ENCODE assay signal across 25 mouse cellular contexts in genomic region chr2:105383063-105383462, GRCm38 (mm10). TPM values are rescaled to one million over a fixed set of nuclear protein-coding genes. Genes with fewer than 3 reads are reported as not detected.
DNase-seq lines count a peak whose midpoint lies in the region; ATAC-seq lines count a peak whose summit lies in the region.
"Had no signal": no experiment of that assay in that cellular context is flagged by ENCODE, and none has a peak within 500 bp of the region (broad histone marks: within the 10 kb centered on the region; RNA-seq: fewer than 3 reads in every experiment).

No protein-coding gene starts in this region.

- no peaks in the 10 kb centered on the region for H3K27me3 ChIP-seq in limb, embryonic 15.5 days
- no peaks in the 10 kb centered on the region for H3K27me3 ChIP-seq in limb, embryonic 10.5 days (ENCODE audit: low read depth, poor library complexity, severe bottlenecking)
- H3K27me3 ChIP-seq: heart, embryonic 13.5 days; hindbrain, embryonic 13.5 days had no signal

- no peaks in the 10 kb centered on the region for H3K9me3 ChIP-seq in limb, embryonic 15.5 days
- no peaks in the 10 kb centered on the region for H3K9me3 ChIP-seq in limb, embryonic 10.5 days (replicated peaks)
- H3K9me3 ChIP-seq: forebrain, embryonic 10.5 days; heart, embryonic 10.5 days; heart, embryonic 13.5 days; hindbrain, embryonic 10.5 days; hindbrain, embryonic 13.5 days had no signal

- peak; percentile 61 for DNase-seq in heart, adult 11 months
- DNase-seq in heart, adult 8-10 months (ENCODE audit: low spot score) = no peak
- DNase-seq in limb, embryonic 10.5 days (ENCODE audit: low spot score) = no peak
- DNase-seq in right cerebral cortex, adult 18-20 months = peak; percentile 17
- DNase-seq in right cerebral cortex, postnatal 4 days = no peak
- DNase-seq in telencephalon, adult 2 months (ENCODE audit: low read depth, low spot score) = peak; percentile 62
- DNase-seq: adrenal gland, adult 8-10 months; adrenal gland, postnatal 25 days; cerebellum, adult 18-20 months; cerebellum, adult 9-10 months; cerebellum, postnatal 14 days; gastrocnemius, adult 2 months; gastrocnemius, postnatal 14 days; heart, adult 18-20 months had no signal

- H3K36me3 ChIP-seq in limb, embryonic 15.5 days = peaks cover 37% of the 10 kb centered on the region
- peaks cover 39% of the 10 kb centered on the region for H3K36me3 ChIP-seq in limb, embryonic 10.5 days

- 46% methylated on average over 8 of the region's 8 CpGs for WGBS in limb, embryonic 15.5 days
- WGBS in limb, embryonic 10.5 days = 89% methylated on average over 8 of the region's 8 CpGs

- 0 out of 2 replicates have a peak, but pooled peaks cover 4% of the 10 kb centered on the region for H3K4me1 ChIP-seq in limb, embryonic 15.5 days
- no peaks in the 10 kb centered on the region for H3K4me1 ChIP-seq in limb, embryonic 10.5 days
- H3K4me1 ChIP-seq: forebrain, embryonic 10.5 days; heart, embryonic 10.5 days; heart, embryonic 13.5 days; hindbrain, embryonic 10.5 days; hindbrain, embryonic 13.5 days had no signal

- no peak for ATAC-seq in limb, embryonic 15.5 days (ENCODE audit: insufficient number of reproducible peaks, low FRiP score, low TSS enrichment, low read depth)
- no peak for ATAC-seq in megakaryocyte progenitor cell, adult 5-6 weeks (replicated peaks; ENCODE audit: poor library complexity)
- ATAC-seq: activated CD4-positive, CD25-positive, alpha-beta regulatory T cell, adult 4 months; CD4-positive, CD25-positive, alpha-beta regulatory T cell, adult 4 months; forebrain, embryonic 14.5 days; hindbrain, embryonic 16.5 days had no signal

- H3K27ac ChIP-seq in limb, embryonic 15.5 days = 0 out of 2 replicates have a peak overlapping the region, but pooled peaks have one; percentile 17
- H3K27ac ChIP-seq in limb, embryonic 10.5 days = no peak overlapping the region
- H3K27ac ChIP-seq: forebrain, embryonic 10.5 days; gastrocnemius, adult 2 months; heart, embryonic 10.5 days; heart, embryonic 13.5 days; hindbrain, embryonic 10.5 days; hindbrain, embryonic 13.5 days had no signal

- no peak overlapping the region for H3K9ac ChIP-seq in limb, embryonic 15.5 days
- H3K9ac ChIP-seq: heart, embryonic 13.5 days; hindbrain, embryonic 13.5 days had no signal

- no peak overlapping the region for H3K4me2 ChIP-seq in limb, embryonic 15.5 days
- H3K4me2 ChIP-seq: heart, embryonic 13.5 days; hindbrain, embryonic 13.5 days had no signal

- no peak overlapping the region for H3K4me3 ChIP-seq in limb, embryonic 15.5 days
- H3K4me3 ChIP-seq in limb, embryonic 10.5 days = no peak overlapping the region
- H3K4me3 ChIP-seq: forebrain, embryonic 10.5 days; gastrocnemius, adult 2 months; heart, embryonic 10.5 days; heart, embryonic 13.5 days; hindbrain, embryonic 10.5 days; hindbrain, embryonic 13.5 days had no signal

RNA-seq across cellular contexts. Expression of gene Rcn1, which starts 16.1 kb away (rescaled TPM):
- total RNA-seq in heart, adult 8-10 months (2022) = 10 to 100 TPM; 19.4 to 23.4 (median 21.4) TPM
- polyA plus RNA-seq in limb, embryonic 15.5 days (2015; fragmentation: Nextera tagmentation; extraction: Ambion mirVana) = 296 and 303 TPM in 2 replicates
- polyA plus RNA-seq in limb, embryonic 10.5 days (2016; fragmentation: Nextera tagmentation; extraction: Ambion mirVana) = 96.8 and 116 TPM in 2 replicates
- 18.1 and 22.9 TPM in 2 replicates for total RNA-seq in megakaryocyte progenitor cell, adult 5-6 weeks (2015)
- total RNA-seq in megakaryocyte progenitor cell, adult 5-6 weeks (2017) = 41.0 and 49.9 TPM in 2 replicates

Comparison
In these comparisons a context has a peak if more than half of its experiments do, and no peak if none do; other contexts are left out.
1. DNase-seq: peak in heart, adult 11 months (single experiment), right cerebral cortex, adult 18-20 months (single experiment) and telencephalon, adult 2 months (single experiment); none in heart, adult 8-10 months (single experiment), limb, embryonic 10.5 days (single experiment) and right cerebral cortex, postnatal 4 days (single experiment).